9 mouse cellular contexts compared by ENCODE assay signal in the genomic region with DNA sequence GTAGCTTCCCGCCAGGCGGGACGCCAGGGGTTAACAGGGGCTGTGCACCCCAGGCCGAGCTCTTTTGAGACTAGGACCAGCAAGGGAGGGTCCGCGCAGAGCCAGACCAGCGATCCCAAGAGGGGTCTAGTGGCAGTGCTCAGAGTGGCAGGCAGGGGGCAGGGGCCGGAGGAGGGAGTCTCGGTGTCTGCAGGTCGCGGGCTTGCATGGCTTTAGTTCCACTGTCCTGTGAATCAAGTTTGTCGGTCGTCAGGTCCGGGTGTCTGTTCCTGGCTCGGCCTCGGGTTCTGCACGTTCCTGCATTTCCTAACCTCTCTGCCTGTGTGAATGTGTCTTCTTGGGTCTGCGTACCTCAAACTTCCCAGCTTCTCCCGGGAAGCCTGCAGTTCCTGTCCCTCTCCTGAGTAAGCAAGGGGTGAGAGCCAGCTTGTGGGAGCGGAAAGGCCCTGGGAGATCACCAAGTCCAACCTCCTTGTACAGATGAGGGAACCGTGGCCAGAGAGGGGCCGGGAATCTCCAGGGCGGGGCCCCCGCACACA. TPM values are rescaled to one million over a fixed set of nuclear protein-coding genes. Genes with fewer than 3 reads are reported as not detected.
DNase-seq lines count a peak whose midpoint lies in the region; ATAC-seq lines count a peak whose summit lies in the region.
"Had no signal": no experiment of that assay in that cellular context is flagged by ENCODE, and none has a peak within 500 bp of the region (broad histone marks: within the 10 kb centered on the region; RNA-seq: fewer than 3 reads in every experiment).

No protein-coding gene starts in this region.

- peak overlapping the region; percentile 89 for H3K9ac ChIP-seq in heart, embryonic 12.5 days
- H3K9ac ChIP-seq in kidney, embryonic 15.5 days: peak overlapping the region; percentile 76

- peaks cover 30% of the 10 kb centered on the region for H3K4me1 ChIP-seq in heart, embryonic 12.5 days (replicated peaks)
- peaks cover 48% of the 10 kb centered on the region for H3K4me1 ChIP-seq in kidney, embryonic 15.5 days

- H3K27me3 ChIP-seq in heart, embryonic 12.5 days (replicated peaks): peaks cover 45% of the 10 kb centered on the region
- H3K27me3 ChIP-seq in kidney, embryonic 15.5 days: peaks cover 34% of the 10 kb centered on the region

- peak overlapping the region; percentile 99 for H3K4me2 ChIP-seq in heart, embryonic 12.5 days
- peak overlapping the region; percentile 100 for H3K4me2 ChIP-seq in kidney, embryonic 15.5 days

- peak; percentile 72 for ATAC-seq in heart, embryonic 12.5 days (ENCODE audit: insufficient number of reproducible peaks, low FRiP score)
- peak; percentile 73 for ATAC-seq in kidney, embryonic 15.5 days (replicated peaks; ENCODE audit: low FRiP score)

- no peaks in the 10 kb centered on the region for H3K36me3 ChIP-seq in heart, embryonic 12.5 days
- peaks cover 6% of the 10 kb centered on the region for H3K36me3 ChIP-seq in kidney, embryonic 15.5 days

- DNase-seq in layer of hippocampus, postnatal 10 days (ENCODE audit: low spot score in 2 of 2): peak; percentile 58 to 68
- DNase-seq in layer of hippocampus, adult 8-10 months (ENCODE audit: low spot score in 2 of 2): no peak
- peak; percentile 85 for DNase-seq in embryo, embryonic 10 days (ENCODE audit: low spot score)
- DNase-seq in lung, postnatal 36 days: peak; percentile 42
- peak; percentile 37 to 77 for DNase-seq in spleen, postnatal 4 days (ENCODE audit: low spot score in 2 of 2)
- no peak for DNase-seq in layer of hippocampus, postnatal 25 days (ENCODE audit: extremely low spot score in 1 of 2, low spot score in 1 of 2)

- H3K27ac ChIP-seq in heart, embryonic 12.5 days (ENCODE audit: poor library complexity, severe bottlenecking): 0 out of 2 replicates have a peak overlapping the region, but pooled peaks have one; percentile 7
- H3K27ac ChIP-seq in kidney, embryonic 15.5 days: peak overlapping the region; percentile 73

- 3% methylated on average over 24 of the region's 24 CpGs for WGBS in heart, embryonic 12.5 days
- 1% methylated on average over 24 of the region's 24 CpGs for WGBS in kidney, embryonic 15.5 days

- H3K4me3 ChIP-seq in heart, embryonic 12.5 days: peak overlapping the region; percentile 78
- H3K4me3 ChIP-seq in kidney, embryonic 15.5 days (replicated peaks): peak overlapping the region; percentile 83

- H3K9me3 ChIP-seq in heart, embryonic 12.5 days (replicated peaks): no peaks in the 10 kb centered on the region
- H3K9me3 ChIP-seq in kidney, embryonic 15.5 days (replicated peaks): no peaks in the 10 kb centered on the region

RNA-seq across cellular contexts. Expression of gene Col27a1, which starts 2.3 kb away (rescaled TPM):
- total RNA-seq in layer of hippocampus, postnatal 10 days (2021): 1 to 10 TPM; 3.1 to 3.9 TPM
- total RNA-seq in layer of hippocampus, adult 8-10 months (2022): 10 to 100 TPM in 1 of 4 experiments, 1 to 10 TPM in 3; 4.1 to 10.9 (median 7.8) TPM
- 3.7 and 3.8 TPM in 2 replicates for polyA plus RNA-seq in heart, embryonic 12.5 days (2016; fragmentation: Nextera tagmentation; extraction: Ambion mirVana)
- 7.3 and 9.4 TPM in 2 replicates for polyA plus RNA-seq in kidney, embryonic 15.5 days (2015; fragmentation: Nextera tagmentation; extraction: Ambion mirVana)
- total RNA-seq in layer of hippocampus, postnatal 25 days (2021): 1 to 10 TPM; 3.0 to 4.7 TPM

RNA-seq across cellular contexts. Expression of gene Kif12, which starts 44.1 kb away (rescaled TPM):
- total RNA-seq in layer of hippocampus, postnatal 10 days (2021): not detected
- not detected for total RNA-seq in layer of hippocampus, adult 8-10 months (2022)
- 0.14 and 0.46 TPM in 2 replicates for polyA plus RNA-seq in heart, embryonic 12.5 days (2016; fragmentation: Nextera tagmentation; extraction: Ambion mirVana)
- polyA plus RNA-seq in kidney, embryonic 15.5 days (2015; fragmentation: Nextera tagmentation; extraction: Ambion mirVana): 100.0 and 109 TPM in 2 replicates
- not detected for total RNA-seq in layer of hippocampus, postnatal 25 days (2021)
- total RNA-seq: neutrophil, adult 5-6 weeks had no signal

Comparison
In these comparisons a context has a peak if more than half of its experiments do, and no peak if none do; other contexts are left out.
1. DNase-seq: peak in layer of hippocampus, postnatal 10 days (2 of 2), embryo, embryonic 10 days (single experiment), lung, postnatal 36 days (single experiment) and spleen, postnatal 4 days (2 of 2); none in layer of hippocampus, adult 8-10 months (0 of 2) and layer of hippocampus, postnatal 25 days (0 of 2).